Mouse (Mus musculus) heart, postnatal 4 days (tissue): ENCODE measurements around the gene Bfsp2. TPM values are rescaled to one million over a fixed set of nuclear protein-coding genes. Genes with fewer than 3 reads are reported as not detected.
"Not testable (repeated sequence)": the region's sequence is repeated elsewhere in the genome, so short reads cannot be mapped to it uniquely, and the experiment has no call there.

Source experiments
- DNase-seq: peaks from one replicate; pipeline ENCODE4 v3.0.0; 2021
- total RNA-seq, 2 experiments: library from RNA; stranded (reverse); gene quantifications; 2 replicates each; pipeline ENCODE4 v1.2.3; 2021

Gene Bfsp2
- total RNA-seq, 2 experiments from 2014 or later, result 0.38 to 0.88 TPM

- no peak for DNase-seq
These were observed 53.8 kb downstream of the Bfsp2 start for GRCm38 (mm10) chr9:103426425-103426824.

- DNase-seq, result no peak
These were observed 55.4 kb downstream of the Bfsp2 start for GRCm38 (mm10) chr9:103424869-103425268.

DNA sequence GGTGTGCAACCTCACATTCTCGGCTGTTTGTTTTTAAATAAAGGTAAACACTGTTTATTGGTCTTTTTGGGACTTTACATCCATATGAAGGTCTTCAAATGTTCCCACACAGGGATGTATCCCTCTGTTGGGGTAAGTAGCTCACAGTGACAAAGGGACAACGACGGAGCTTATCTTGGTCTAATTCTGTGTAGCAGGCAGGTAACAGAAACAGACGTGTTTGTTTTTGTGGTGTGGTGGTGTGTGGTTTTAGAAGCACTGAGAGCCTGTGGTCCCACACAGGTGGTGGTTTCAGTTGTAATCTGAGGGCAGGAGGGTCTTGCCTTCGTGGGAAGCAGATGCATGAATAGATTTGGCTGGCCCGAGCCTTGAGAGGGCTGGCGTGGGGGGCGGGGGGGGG is 56.3 kb downstream of the Bfsp2 start:
- DNase-seq, result no peak

- no peak for DNase-seq
These were observed 56.8 kb downstream of the Bfsp2 start for GRCm38 (mm10) chr9:103423384-103423783.

DNA sequence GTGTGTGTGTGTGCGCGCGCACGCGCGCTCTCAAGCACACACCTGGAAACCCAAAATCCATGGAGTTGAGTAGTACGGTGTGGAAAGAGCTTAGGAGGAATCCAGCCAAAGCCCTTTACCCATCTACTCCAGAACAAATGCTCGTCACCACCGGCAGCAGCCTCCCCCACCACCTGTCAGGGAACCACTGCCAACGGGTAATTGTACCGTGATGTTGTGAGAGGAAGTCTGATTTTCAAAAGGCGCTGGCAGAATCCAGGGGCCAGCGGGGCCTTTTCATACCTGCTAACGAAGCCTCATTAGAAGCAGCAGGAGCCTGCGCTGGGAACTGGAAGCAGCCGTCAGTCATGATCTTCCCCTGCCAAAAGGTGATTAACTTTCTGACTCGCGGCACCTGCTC is 57.4 kb downstream of the Bfsp2 start:
- no peak for DNase-seq

- DNase-seq, result no peak
These were observed 59.4 kb downstream of the Bfsp2 start for GRCm38 (mm10) chr9:103420844-103421243.

- no peak for DNase-seq
These were observed 61.4 kb downstream of the Bfsp2 start for GRCm38 (mm10) chr9:103418786-103419185.

DNA sequence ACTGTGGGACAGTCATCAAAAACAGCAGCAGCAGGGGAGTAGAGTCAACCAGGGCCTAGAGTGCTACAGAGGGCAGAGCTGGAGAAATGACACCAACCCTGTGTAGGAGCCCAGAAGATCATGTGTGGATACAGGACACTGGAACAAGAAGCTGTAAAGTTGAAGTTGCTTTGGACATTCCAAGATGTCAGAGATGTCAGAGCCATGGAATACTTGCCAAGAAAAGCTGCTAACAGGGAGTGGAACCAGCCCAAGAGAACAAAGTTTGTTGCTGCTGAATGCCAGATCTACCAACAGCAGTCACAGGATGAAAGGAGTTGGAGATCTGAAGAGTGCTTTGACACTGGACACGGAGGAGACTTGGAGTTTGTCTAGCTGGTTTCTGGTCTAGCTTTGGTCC is 62.0 kb downstream of the Bfsp2 start:
- not testable (repeated sequence) for DNase-seq

DNA sequence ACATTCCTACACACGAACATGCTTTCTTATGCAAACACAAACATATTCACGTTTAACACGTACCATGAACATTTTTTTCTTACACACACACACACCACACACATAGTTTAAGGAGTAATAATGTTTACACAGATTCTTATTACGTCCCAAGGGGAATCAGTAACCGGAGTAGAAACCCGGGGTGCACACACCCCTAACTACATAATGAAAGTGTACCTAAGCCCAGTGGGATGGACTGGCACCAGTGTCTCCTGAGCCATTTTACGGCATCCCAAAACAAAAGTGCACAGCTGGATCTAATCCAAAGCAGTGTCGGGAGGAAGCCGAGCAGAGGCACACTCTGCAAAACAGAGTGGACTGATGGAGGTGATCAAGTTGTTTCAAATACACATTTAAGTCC is 66.8 kb downstream of the Bfsp2 start:
- DNase-seq, result no peak

GRCm38 (mm10) chr9:103409119-103409518 is 71.1 kb downstream of the Bfsp2 start:
- no peak for DNase-seq

GRCm38 (mm10) chr9:103408136-103408777 is 72.0 kb downstream of the Bfsp2 start:
- DNase-seq, result no peak

GRCm38 (mm10) chr9:103403331-103403973 is 76.8 kb downstream of the Bfsp2 start:
- DNase-seq, result no peak

GRCm38 (mm10) chr9:103398509-103399157 is 81.6 kb downstream of the Bfsp2 start:
- DNase-seq, result peak; percentile 33

- DNase-seq, result no peak
These were observed 87.0 kb downstream of the Bfsp2 start for GRCm38 (mm10) chr9:103393256-103393655.

DNA sequence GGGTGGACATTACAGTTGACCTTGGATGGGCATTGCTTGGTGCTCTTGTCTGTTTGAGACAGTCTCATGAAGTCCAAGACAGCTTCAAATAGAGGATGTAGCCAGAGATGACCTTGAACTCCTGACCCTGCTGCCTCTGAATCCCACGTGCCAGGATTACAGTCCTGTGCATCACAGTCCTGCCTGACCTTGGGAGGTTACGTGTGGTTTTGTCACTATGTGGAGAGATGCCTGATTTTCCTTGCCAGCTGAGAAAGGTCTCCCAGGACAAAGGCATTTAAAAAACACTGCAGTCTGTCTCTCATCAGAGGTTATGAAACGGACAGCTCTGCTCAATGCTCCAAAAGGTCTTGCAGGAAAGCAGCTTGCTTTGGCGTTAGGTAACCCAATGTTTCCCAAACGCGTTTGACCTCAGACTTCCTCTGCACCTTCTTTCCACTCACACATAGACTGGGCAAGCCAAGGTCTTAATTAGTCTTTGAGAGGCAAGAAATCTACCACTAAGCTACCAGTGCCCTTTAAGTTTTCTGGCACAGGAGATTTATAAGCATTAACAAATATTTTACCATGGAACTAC is 88.3 kb downstream of the Bfsp2 start:
- no peak for DNase-seq

DNA sequence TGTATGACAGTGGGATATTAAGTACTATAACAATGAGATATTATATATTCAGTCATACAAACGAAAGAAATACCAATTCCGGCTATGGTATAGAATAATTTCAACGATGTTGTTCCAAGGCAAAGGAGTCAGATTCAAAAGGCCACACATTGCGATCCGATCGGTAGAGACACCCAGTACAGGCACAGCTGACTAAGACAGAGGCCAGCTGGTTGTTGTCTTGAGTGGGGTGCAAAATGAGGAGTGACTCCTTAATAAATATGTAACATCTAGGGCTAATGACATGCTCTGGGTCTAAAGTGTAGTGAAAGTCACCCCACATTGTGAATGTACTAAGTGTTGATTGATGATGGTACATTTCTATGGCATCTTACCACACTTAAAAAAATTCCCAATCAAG is 91.0 kb downstream of the Bfsp2 start:
- DNase-seq, result no peak

DNA sequence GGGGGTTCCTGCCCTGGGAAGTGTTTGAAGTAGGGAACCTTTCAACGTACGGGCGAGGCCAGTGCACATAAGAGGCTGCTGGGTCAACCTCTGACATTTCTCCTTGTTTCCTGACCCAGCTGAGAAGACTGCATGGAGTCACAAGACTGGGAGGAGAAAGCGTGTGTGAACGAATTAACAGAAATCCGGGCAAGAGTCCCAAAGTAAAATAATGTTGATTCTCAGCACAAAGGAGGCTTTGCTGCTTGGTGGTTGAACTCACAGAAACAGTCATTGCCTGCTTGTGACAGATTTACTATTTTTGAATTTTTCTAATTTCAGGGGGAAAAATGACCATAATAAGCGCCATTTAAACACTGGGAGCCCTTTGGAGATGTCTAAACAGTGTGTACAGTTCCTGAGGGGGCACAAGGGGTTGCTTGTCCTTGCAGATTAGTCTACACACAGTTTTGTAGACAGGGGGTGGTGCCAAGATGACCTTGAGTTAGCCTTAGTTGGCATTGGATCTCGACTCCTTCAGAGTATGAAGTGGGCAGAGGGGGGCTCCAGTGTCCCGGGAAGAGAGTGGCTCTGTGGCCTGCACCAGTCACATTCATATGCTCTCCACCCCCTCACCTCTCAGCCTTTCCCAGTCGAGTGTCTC is 93.1 kb downstream of the Bfsp2 start:
- no peak for DNase-seq

- DNase-seq, result no peak
These were observed 93.6 kb downstream of the Bfsp2 start for GRCm38 (mm10) chr9:103386573-103386972.

GRCm38 (mm10) chr9:103385600-103385999 is 94.6 kb downstream of the Bfsp2 start:
- no peak for DNase-seq

DNA sequence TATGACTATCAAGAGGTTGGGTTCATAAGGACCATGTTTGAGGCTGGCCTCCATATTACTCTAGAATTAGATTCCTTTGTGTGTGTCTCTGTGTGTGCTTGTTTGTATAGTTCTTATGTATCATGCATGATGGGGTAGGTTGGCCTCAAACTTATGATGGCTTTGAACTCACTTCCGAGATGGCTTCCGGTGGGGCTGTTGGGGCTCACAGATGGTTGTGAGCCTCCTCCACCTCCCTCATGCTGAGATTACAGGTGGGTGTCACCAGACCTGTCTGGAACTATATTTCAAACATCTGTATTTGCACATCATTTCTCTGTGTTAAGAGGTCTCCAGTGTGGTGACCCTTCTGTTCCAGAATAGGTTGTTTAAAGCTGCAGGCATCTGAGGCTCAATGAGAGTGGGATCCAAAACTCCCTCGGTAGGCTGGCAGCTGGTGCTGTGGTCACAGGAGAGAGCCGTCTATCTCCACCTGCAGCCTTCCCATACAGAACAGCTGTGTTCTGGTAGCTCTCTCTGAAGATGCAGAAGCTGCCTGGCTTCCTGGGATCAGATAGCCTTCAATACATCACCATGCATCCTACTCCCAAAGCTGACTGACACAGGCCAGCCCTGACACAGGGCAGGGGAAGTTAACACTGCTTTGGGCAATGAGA is 96.0 kb downstream of the Bfsp2 start:
- DNase-seq, result no peak

- no peak for DNase-seq
These were observed 96.6 kb downstream of the Bfsp2 start for GRCm38 (mm10) chr9:103383576-103383975.

DNA sequence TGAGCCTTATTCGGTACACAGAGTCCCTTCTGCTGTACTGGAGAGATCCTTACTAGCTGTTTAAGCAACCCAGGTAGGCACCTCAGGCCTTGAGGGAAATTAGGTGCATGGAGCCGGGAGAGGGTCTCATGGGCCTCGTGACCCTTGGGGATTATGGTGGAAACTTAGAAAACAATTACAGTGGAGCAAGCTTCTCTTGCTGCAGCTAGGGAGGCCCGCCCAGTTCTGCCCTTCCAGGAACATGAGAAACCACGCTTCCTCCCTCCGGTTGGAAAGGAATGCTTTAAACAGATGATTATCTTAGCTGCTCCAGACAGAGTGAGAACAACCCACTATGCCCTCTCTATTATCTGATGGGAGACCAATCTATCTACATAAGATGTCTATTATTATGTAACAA is 97.2 kb downstream of the Bfsp2 start:
- no peak for DNase-seq

GRCm38 (mm10) chr9:103380566-103380965 is 99.7 kb downstream of the Bfsp2 start:
- DNase-seq, result no peak
